Mouse (Mus musculus) embryonic facial prominence, embryonic 15.5 days (tissue): ENCODE measurements around the gene 4932414N04Rik. TPM values are rescaled to one million over a fixed set of nuclear protein-coding genes. Genes with fewer than 3 reads are reported as not detected.
"Not testable (repeated sequence)": the region's sequence is repeated elsewhere in the genome, so short reads cannot be mapped to it uniquely, and the experiment has no call there.

Source experiments
- ATAC-seq: fragments of 200-750 bp; cut with Nextera tagmentation; 2 replicates; pipeline ENCODE4 v1.8.0; 2017; ENCODE audit warnings: low read depth, moderate TSS enrichment; ENCODE audit not compliant: insufficient number of reproducible peaks, low FRiP score, low TSS enrichment
- H3K27ac ChIP-seq: fragments of 300-500 bp; sonication (generic); replicated peaks from 2 replicates; pipeline ENCODE4 v1.5.1; 2015; ENCODE audit warnings: mild to moderate bottlenecking, inconsistent platforms
- H3K27me3 ChIP-seq: fragments of 300-500 bp; sonication (generic); 2 replicates; pipeline ENCODE4 v1.6.1; 2015; ENCODE audit warnings: inconsistent platforms
- H3K36me3 ChIP-seq: fragments of 300-500 bp; sonication (generic); 2 replicates; pipeline ENCODE4 v1.6.1; 2015; ENCODE audit warnings: mild to moderate bottlenecking, inconsistent platforms
- H3K4me1 ChIP-seq: fragments of 300-500 bp; sonication (generic); 2 replicates; pipeline ENCODE4 v1.6.1; 2015; ENCODE audit warnings: inconsistent platforms
- H3K4me2 ChIP-seq: fragments of 300-500 bp; sonication (generic); replicated peaks from 2 replicates; pipeline ENCODE4 v1.6.1; 2015; ENCODE audit warnings: mild to moderate bottlenecking, inconsistent platforms
- H3K4me3 ChIP-seq: fragments of 300-500 bp; sonication (generic); replicated peaks from 2 replicates; pipeline ENCODE4 v1.5.1; 2015; ENCODE audit warnings: mild to moderate bottlenecking, inconsistent platforms
- H3K9ac ChIP-seq: fragments of 300-500 bp; sonication (generic); 2 replicates; pipeline ENCODE4 v1.6.1; 2015; ENCODE audit warnings: inconsistent platforms
- H3K9me3 ChIP-seq: fragments of 300-500 bp; sonication (generic); replicated peaks from 2 replicates; pipeline ENCODE4 v1.6.1; 2016; ENCODE audit warnings: inconsistent platforms
- WGBS: fragments of 180-500 bp; shearing (Covaris S2); methylation state at CpG from one replicate; pipeline ENCODE4 v1.1.7; 2015; 5-methylcytosine and 5-hydroxymethylcytosine counted together
- polyA plus RNA-seq: library from polyadenylated mRNA; unstranded; fragments of >200 nt; fragmentation: Nextera tagmentation; extraction: Ambion mirVana; gene quantifications from 2 replicates; pipeline ENCODE4 v1.2.1, GENCODE M21; 2015

Gene 4932414N04Rik
- not detected in 2 replicates for polyA plus RNA-seq

- not testable (repeated sequence) for H3K4me1 ChIP-seq, H3K36me3 ChIP-seq, H3K4me2 ChIP-seq, H3K27ac ChIP-seq, ATAC-seq, H3K9ac ChIP-seq, H3K27me3 ChIP-seq, H3K9me3 ChIP-seq, H3K4me3 ChIP-seq
- WGBS = 51% methylated on average over 2 of the region's 5 CpGs
These were observed at the start of gene 4932414N04Rik for GRCm38 (mm10) chr2:68656186-68656585. Gene 4932414N04Rik (plus strand): TSS chr2:68656486.

- no peak for ATAC-seq
- Histone ChIP-seq H3K27ac (no peak overlapping the region), H3K4me1 (no peaks in the 10 kb centered on the region), H3K9me3 (no peaks in the 10 kb centered on the region), H3K9ac (no peak overlapping the region), H3K27me3 (no peaks in the 10 kb centered on the region), H3K36me3 (no peaks in the 10 kb centered on the region), H3K4me3 (no peak overlapping the region), H3K4me2 (no peak overlapping the region)
- WGBS = 86% methylated on average over 2 of the region's 2 CpGs
These were observed 75.9 kb downstream of the 4932414N04Rik start for GRCm38 (mm10) chr2:68732216-68732615.

GRCm38 (mm10) chr2:68739772-68740739 lies 83.8 kb downstream of the 4932414N04Rik start:
- Histone ChIP-seq H3K27me3 (no peaks in the 10 kb centered on the region), H3K4me3 (no peak overlapping the region), H3K36me3 (no peaks in the 10 kb centered on the region), H3K4me2 (no peak overlapping the region), H3K4me1 (no peaks in the 10 kb centered on the region), H3K27ac (no peak overlapping the region), H3K9ac (no peak overlapping the region), H3K9me3 (no peaks in the 10 kb centered on the region)
- no peak for ATAC-seq
- WGBS = 80% methylated on average over 5 of the region's 5 CpGs

- Histone ChIP-seq H3K9me3 (no peaks in the 10 kb centered on the region), H3K4me3 (no peak overlapping the region), H3K4me2 (no peak overlapping the region), H3K27ac (no peak overlapping the region), H3K36me3 (no peaks in the 10 kb centered on the region), H3K9ac (no peak overlapping the region), H3K27me3 (no peaks in the 10 kb centered on the region), H3K4me1 (no peaks in the 10 kb centered on the region)
- no peak for ATAC-seq
- WGBS = 76% methylated on average over 4 of the region's 4 CpGs
These were observed 88.3 kb downstream of the 4932414N04Rik start for GRCm38 (mm10) chr2:68744599-68744998.

GRCm38 (mm10) chr2:68756179-68756578 lies 99.9 kb downstream of the 4932414N04Rik start:
- H3K27me3 ChIP-seq = no peaks in the 10 kb centered on the region
- H3K4me2 ChIP-seq = no peak overlapping the region
- H3K4me1 ChIP-seq = no peaks in the 10 kb centered on the region
- WGBS = 64% methylated on average over 4 of the region's 4 CpGs
- H3K36me3 ChIP-seq = no peaks in the 10 kb centered on the region
- H3K9ac ChIP-seq = no peak overlapping the region
- no peak for ATAC-seq
- no peak overlapping the region for H3K27ac ChIP-seq
- H3K9me3 ChIP-seq = no peaks in the 10 kb centered on the region
- H3K4me3 ChIP-seq = no peak overlapping the region

- H3K27ac ChIP-seq = no peak overlapping the region
- H3K4me3 ChIP-seq = no peak overlapping the region
- WGBS = 21% methylated on average over 6 of the region's 6 CpGs
- no peaks in the 10 kb centered on the region for H3K9me3 ChIP-seq
- no peaks in the 10 kb centered on the region for H3K27me3 ChIP-seq
- no peaks in the 10 kb centered on the region for H3K4me1 ChIP-seq
- no peak overlapping the region for H3K9ac ChIP-seq
- no peak overlapping the region for H3K4me2 ChIP-seq
- ATAC-seq = no peak
- H3K36me3 ChIP-seq = no peaks in the 10 kb centered on the region
These were observed 100.5 kb downstream of the 4932414N04Rik start for GRCm38 (mm10) chr2:68756793-68757192.

- Histone ChIP-seq H3K36me3 (no peaks in the 10 kb centered on the region), H3K4me2 (no peak overlapping the region), H3K9ac (no peak overlapping the region), H3K4me1 (no peaks in the 10 kb centered on the region), H3K27me3 (no peaks in the 10 kb centered on the region), H3K4me3 (no peak overlapping the region), H3K27ac (no peak overlapping the region), H3K9me3 (no peaks in the 10 kb centered on the region)
- 74% methylated on average over 1 of the region's 1 CpGs for WGBS
- no peak for ATAC-seq
These were observed 109.1 kb downstream of the 4932414N04Rik start for GRCm38 (mm10) chr2:68765371-68765770.

GRCm38 (mm10) chr2:68767186-68767890 lies 111.1 kb downstream of the 4932414N04Rik start:
- no peaks in the 10 kb centered on the region for H3K9me3 ChIP-seq
- no peak overlapping the region for H3K27ac ChIP-seq
- H3K36me3 ChIP-seq = no peaks in the 10 kb centered on the region
- 46% methylated on average over 6 of the region's 6 CpGs for WGBS
- H3K4me3 ChIP-seq = no peak overlapping the region
- no peaks in the 10 kb centered on the region for H3K4me1 ChIP-seq
- ATAC-seq = no peak
- no peak overlapping the region for H3K9ac ChIP-seq
- H3K27me3 ChIP-seq = no peaks in the 10 kb centered on the region
- no peak overlapping the region for H3K4me2 ChIP-seq

GRCm38 (mm10) chr2:68782268-68783132 lies 126.2 kb downstream of the 4932414N04Rik start:
- Histone ChIP-seq H3K27ac (no peak overlapping the region; the same call in 1 of the 2 replicates), H3K4me1 (no peaks in the 10 kb centered on the region), H3K9me3 (no peaks in the 10 kb centered on the region), H3K27me3 (no peaks in the 10 kb centered on the region), H3K4me3 (peak overlapping the region; percentile 26), H3K9ac (no peak overlapping the region), H3K4me2 (peak overlapping the region; percentile 39), H3K36me3 (no peaks in the 10 kb centered on the region)
- no peak for ATAC-seq
- 35% methylated on average over 16 of the region's 16 CpGs for WGBS

GRCm38 (mm10) chr2:68783664-68784063 lies 127.4 kb downstream of the 4932414N04Rik start:
- WGBS = 90% methylated on average over 8 of the region's 8 CpGs
- H3K9me3 ChIP-seq, H3K9ac ChIP-seq, ATAC-seq, H3K27ac ChIP-seq, H3K36me3 ChIP-seq, H3K4me2 ChIP-seq, H3K4me1 ChIP-seq, H3K27me3 ChIP-seq, H3K4me3 ChIP-seq: not testable (repeated sequence)
